17 mouse cellular contexts compared by ENCODE assay signal in genomic region chr10:67865063-67865462, GRCm38 (mm10). TPM values are rescaled to one million over a fixed set of nuclear protein-coding genes. Genes with fewer than 3 reads are reported as not detected.
"Had no signal": no experiment of that assay in that cellular context is flagged by ENCODE, and none has a peak within 500 bp of the region (broad histone marks: within the 10 kb centered on the region; RNA-seq: fewer than 3 reads in every experiment).

No protein-coding gene starts in this region.

- H3K4me1 ChIP-seq: intestine, embryonic 15.5 days; limb, embryonic 13.5 days; midbrain, embryonic 13.5 days; neural tube, embryonic 15.5 days had no signal

- H3K4me2 ChIP-seq: intestine, embryonic 15.5 days; kidney, embryonic 15.5 days; limb, embryonic 13.5 days; midbrain, embryonic 13.5 days; neural tube, embryonic 15.5 days had no signal

- H3K27me3 ChIP-seq: intestine, embryonic 15.5 days; kidney, embryonic 15.5 days; limb, embryonic 13.5 days; midbrain, embryonic 13.5 days; neural tube, embryonic 15.5 days had no signal

- H3K27ac ChIP-seq: intestine, embryonic 15.5 days; kidney, embryonic 15.5 days; limb, embryonic 13.5 days; liver, embryonic 14.5 days; midbrain, embryonic 13.5 days; neural tube, embryonic 15.5 days had no signal

- H3K4me3 ChIP-seq: intestine, embryonic 15.5 days; kidney, embryonic 15.5 days; limb, embryonic 13.5 days; midbrain, embryonic 13.5 days; neural tube, embryonic 15.5 days had no signal

- H3K9ac ChIP-seq: intestine, embryonic 15.5 days; kidney, embryonic 15.5 days; limb, embryonic 13.5 days; liver, embryonic 14.5 days; midbrain, embryonic 13.5 days; neural tube, embryonic 15.5 days had no signal

- DNase-seq: kidney, adult 18-20 months; kidney, postnatal 14 days; layer of hippocampus, adult 9-11 months; layer of hippocampus, postnatal 36 days; lung, adult 18-20 months; lung, postnatal 36 days; spleen, adult 18-20 months; thymus, adult 2 months; thymus, postnatal 25 days had no signal

- H3K9me3 ChIP-seq: intestine, embryonic 15.5 days; kidney, embryonic 15.5 days; limb, embryonic 13.5 days; midbrain, embryonic 13.5 days; neural tube, embryonic 15.5 days had no signal

- ATAC-seq: intestine, embryonic 15.5 days; midbrain, embryonic 13.5 days had no signal

- H3K36me3 ChIP-seq: intestine, embryonic 15.5 days; kidney, embryonic 15.5 days; limb, embryonic 13.5 days; midbrain, embryonic 13.5 days; neural tube, embryonic 15.5 days had no signal

RNA-seq across cellular contexts. Expression of gene Zfp365, which starts 47.4 kb away (rescaled TPM):
- total RNA-seq: liver, adult 2 months; megakaryocyte progenitor cell, adult 5-6 weeks had no signal
- polyA plus RNA-seq: liver, adult 2 months had no signal
